Mouse (Mus musculus) lung, postnatal 0 days (tissue): ENCODE results near the gene Aldh4a1.
A peak's percentile ranks its signal among the peaks of the same experiment; 100 is the strongest.

Source experiments
- CTCF ChIP-seq: IDR thresholded peaks from 2 replicates; pipeline ENCODE4 v1.5.1; 2016; ENCODE audit warnings: antibody characterized with exemption, mild to moderate bottlenecking
- EP300 ChIP-seq: IDR thresholded peaks from 2 replicates; pipeline ENCODE4 v1.6.1; 2016; ENCODE audit warnings: antibody characterized with exemption, mild to moderate bottlenecking, control low read depth

DNA sequence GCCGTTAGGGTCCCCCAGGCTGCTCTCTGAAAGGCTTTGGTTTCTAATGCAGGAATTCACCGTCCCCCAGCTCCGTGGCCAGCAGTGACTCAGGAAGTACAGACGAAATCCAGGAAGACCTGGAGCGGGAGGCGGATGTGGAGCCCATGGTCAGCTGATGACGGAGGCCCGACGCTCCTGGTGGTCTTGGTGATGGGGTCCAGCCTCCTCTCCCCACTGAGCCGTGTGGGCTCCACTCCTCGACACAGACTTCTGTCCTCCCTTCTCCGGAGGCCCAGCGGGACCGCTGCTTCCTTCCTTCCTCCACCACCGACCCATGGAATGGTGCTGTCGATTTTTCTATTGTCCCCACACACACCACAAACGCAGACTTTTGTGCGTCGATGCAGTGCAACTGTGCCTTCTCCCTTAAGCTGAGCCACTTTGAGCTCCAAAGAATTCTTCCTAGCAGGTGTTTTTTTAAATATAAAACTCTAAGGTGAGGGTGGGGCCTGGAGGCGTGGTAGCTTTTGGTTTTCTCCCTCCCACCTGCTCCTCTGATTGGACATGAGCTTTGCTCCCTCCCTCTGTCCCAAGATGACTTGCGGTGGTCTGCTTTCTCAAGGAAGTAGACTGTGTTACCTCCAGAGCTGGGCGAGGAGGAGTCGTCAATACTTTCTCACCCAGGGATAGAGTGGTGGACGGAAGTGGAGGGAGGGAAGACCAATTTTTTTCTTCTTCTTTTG is 6.2 kb upstream of the Aldh4a1 start:
- TF ChIP-seq CTCF (no peak), EP300 (0 out of 2 replicates have a peak, but pooled peaks have one; percentile 20)
